Mouse (Mus musculus): ENCODE data around the gene Vps35l.

Vps35l gene

DNA sequence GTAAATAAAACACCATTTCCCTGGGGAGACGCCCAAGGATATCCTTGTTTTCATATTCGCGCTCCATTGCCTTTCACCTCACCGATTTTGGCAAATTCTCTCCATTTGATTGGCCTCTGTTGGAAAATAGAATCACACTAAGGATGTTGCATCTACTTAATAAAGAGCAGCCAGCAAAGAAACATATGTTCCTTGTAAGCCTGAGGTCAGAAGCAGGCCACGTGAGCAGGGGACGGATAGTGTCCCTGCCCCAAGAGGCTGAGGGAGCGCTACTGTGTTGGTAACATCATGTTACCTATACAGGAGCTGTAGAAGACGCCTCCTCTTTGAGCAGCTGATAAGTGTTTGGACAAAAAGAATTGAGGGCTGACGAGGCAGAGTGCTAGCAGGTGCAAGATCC is 36.5 kb downstream of the Vps35l start:
- no peak for DNase-seq (ENCODE audit: extremely low read depth, low read depth, low spot score)

DNA sequence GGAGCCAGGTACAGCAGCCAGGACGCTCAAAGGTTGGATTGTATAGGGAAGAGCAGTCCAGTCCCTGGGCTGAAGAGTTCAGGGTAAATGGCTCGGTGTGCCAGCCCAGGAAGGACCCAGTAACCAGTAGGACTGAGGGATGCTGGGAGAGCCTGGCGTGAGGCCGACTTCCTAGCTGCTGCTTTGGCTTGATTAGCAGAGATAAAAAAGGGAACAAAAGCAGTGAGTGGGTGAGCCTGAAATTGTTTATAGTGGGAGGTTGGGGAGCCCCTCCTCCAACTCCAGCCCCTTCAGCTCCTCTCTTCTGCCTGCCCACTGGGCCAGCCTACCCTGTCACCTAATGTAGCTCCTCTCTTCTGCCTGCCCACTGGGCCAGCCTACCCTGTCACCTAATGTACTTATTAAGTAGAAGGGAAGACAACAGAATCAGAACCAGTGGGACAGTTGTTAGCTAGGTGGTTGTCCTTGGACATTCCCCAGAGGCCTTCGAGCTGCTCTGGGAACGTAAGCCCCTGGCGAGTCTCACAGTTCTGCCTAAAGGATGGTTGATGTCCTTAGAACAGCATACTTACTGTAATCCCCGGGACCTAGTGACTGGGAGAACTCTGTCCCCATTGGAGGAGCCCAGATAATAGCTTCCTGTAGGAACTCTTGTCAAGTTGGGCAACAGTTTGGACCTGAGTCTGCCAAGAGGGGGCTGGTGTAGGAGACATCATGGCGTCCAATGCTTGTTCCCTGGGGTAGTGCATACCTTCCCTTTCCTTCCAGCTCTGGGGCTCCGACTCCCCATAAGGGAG is 37.8 kb downstream of the Vps35l start:
- DNase-seq (ENCODE audit: extremely low read depth, low read depth, low spot score), result no peak

DNA sequence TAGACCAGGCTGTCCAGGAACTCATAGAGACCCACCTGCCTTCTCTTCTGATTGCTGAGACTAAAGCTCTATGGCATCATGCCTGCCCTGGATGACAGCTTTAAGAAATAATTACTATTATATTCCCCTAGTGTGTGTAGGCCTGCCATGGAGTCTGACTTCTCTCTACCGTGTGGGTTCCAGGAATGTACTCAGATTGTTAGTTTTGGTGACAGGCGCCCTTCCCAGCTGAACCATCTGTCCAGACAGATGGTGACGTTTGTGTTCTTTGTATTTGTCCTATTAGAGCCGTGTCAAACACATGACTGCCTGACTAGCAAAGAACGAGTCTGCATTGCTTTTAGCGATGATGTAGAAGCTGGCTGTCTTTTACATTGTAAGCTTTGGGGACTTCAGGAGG is 38.5 kb downstream of the Vps35l start:
- no peak for DNase-seq (ENCODE audit: extremely low read depth, low read depth, low spot score)

DNA sequence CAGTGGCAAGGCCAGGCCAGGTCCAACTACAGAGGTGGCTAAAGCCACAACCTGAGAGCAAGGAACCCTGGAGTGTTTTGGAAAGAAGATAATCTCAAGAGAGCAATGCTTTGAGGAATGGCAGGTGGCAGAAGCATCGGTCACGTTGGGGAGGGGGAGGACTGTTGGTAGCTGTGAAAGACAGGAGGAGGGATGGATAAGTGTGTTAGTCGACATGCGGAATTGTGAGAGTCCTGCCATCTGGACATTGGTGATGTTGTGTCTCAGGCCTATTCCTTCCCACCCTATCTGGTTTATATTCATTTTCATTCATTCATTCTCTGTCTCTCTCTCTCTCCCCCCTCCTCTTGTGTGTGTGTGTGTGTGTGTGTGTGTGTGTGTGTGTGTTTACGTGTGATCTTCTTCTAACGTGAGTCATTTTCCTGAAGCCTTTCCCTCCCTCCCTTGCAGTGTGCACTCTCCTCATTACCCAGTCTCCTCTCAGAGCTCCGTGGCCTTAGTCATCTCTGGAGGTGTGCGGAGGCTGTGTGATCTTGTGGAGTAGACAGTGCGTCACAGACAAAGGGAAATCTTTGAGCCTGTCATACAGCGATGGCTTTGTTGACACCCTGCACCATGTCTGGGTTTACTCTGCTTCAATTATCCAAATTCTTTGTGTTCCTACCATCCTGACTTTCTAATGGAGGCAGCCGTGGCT is 43.4 kb downstream of the Vps35l start:
- no peak for DNase-seq (ENCODE audit: extremely low read depth, low read depth, low spot score)

DNA sequence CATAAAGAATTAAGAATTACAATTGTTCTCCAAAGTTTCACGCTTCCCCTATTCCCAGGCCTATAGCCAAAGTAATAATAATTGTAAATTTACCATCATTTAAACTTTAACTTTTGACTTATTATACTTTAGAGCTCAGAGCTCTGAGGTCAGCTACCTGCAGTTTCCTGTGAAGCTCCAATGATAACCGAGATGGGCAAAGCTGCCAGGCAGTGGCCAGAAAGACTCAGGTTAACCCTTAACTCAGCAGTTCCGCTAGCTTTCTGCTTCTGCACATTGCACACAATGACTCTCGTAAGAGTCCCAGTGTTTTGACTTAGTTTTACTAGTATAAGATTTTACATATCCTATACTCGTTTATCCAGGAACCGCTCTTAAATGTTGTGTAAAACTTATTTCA is 46.1 kb downstream of the Vps35l start:
- DNase-seq (ENCODE audit: extremely low read depth, low read depth, low spot score), result no peak

DNA sequence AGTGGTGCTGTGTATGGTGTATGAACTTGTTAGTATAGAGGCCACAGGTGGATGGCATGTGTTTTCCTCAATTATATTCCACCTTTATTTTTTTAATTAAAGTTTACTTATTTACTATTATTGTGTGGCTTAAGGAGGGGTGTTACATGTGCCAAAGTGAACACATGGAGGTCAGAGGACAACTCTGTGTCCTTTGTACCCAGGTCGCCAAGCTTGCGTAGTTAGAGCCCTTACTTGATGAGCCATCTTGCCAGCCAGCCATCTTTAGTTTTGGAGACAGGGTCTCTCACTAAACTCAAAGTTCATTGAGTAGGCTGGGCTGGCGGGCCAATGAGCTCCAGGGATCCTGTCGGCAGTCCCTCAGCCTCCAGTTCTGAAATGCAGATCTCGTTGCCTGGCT is 47.3 kb downstream of the Vps35l start:
- DNase-seq (ENCODE audit: extremely low read depth, low read depth, low spot score), result no peak

DNA sequence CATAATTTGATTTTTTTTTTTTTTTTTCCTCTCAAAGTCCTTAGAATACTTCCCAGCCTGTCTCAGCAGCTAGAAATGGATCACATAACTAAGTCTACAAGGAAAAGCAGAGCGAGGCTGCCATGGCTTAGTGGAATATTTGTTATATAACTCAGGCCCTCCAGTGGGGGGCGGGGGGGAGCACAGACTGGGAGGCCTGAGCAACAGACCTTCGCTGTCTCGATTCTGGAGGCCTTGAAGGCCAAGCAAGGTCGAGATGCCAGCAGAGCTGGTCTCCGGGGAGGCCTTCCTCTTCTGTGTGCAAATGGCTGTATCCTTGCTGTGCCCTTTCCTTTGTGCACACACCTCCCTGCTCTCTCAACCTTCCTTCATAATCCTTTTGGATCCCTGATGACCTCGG is 48.5 kb downstream of the Vps35l start:
- no peak for DNase-seq (ENCODE audit: extremely low read depth, low read depth, low spot score)

DNA sequence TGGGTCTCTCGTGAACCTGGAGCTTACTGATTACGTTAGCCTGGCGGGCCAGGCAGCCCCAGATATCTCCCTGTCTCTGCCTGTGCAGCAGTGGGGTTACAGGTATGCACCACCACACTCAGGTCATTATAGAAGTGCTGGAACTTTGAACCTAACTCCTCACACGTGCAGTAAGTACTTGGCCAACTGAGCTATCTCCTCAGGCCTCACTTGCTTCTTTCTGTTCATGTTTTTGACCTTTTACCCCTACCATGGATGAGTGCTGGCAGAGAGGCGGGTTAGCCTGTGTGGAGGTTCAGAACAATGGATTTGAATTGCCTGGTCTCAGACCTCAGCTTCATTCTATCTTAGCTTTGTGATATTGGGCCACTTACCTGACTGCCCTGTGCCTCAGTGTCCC is 50.3 kb downstream of the Vps35l start:
- DNase-seq (ENCODE audit: extremely low read depth, low read depth, low spot score), result no peak

DNA sequence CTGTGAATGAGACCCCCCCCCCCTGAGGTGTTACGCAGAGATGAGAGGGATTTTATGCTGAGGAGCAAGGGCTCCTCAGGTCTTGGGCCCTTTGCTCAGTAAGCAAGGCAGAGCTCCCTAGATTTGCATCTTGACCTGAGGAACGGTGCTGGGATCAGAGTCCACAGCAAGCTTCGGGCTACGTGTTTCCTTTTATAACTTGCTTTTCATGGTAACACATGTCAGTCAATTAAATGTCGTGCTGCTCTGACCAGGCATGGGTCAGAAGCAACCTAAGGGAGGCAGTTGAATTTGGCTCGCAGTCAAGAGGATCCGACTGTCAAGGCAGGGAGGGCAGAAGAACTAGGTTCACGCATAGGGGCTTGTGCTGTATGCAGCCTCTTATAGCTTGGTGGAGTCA is 53.9 kb downstream of the Vps35l start:
- DNase-seq (ENCODE audit: extremely low read depth, low read depth, low spot score), result no peak

DNA sequence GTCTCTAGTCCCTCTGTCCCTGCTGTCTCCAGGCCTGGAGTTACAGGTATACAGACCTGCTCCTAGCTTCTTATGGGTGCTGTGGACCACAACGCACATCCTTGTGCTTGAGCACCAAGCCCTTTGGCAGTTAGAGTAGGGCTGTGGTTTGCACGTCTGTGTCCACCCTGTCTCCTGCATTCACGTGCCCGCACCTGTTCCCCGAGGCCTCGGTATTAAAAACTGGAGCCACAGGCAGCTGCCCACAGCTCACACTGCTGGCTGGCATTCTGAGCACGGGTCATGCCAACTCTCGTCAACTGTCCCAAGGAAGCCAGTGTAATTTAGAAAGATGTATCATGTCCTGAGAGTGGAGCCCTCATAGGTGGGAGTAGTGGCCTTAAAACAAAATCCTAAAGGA is 55.8 kb downstream of the Vps35l start:
- DNase-seq (ENCODE audit: extremely low read depth, low read depth, low spot score), result no peak

DNA sequence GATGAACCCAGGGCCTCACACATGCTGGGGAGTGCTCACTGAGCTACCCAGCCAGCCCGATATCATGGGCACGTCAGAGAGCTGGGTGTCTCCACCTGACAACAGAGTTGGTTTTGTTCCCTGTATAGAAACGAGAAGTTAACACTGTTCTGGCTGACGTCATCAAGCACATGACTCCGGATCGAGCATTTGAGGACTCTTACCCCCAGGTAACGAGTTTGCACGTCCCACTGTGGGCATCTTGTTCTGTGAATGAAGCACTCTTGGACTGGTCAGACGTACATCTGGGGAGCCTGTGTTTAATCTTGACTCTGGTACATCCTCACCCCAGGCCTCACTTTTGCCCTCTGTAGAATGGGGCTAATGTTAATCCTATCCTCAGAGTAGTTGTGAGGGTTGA is 56.8 kb downstream of the Vps35l start:
- DNase-seq (ENCODE audit: extremely low read depth, low read depth, low spot score), result no peak

DNA sequence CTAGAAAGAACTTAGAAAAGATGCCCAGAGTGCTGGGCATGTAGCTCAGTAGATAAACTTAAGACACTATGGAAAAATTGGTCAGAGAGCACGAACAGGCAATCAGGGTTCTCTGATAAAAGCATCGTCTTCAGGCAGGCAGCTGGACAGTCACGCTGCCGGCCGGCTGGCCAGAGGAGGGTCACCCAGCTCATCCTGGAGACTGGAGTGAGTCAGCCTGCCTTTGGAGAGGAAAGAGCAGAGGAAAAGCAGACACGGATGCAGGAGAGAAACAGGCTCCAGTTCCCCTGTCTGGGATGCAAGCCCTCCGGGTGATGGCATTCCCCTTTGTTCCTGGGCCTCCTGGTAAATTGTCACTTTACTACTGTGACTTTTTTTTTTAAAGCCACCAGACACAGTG is 57.6 kb downstream of the Vps35l start:
- no peak for DNase-seq (ENCODE audit: extremely low read depth, low read depth, low spot score)

DNA sequence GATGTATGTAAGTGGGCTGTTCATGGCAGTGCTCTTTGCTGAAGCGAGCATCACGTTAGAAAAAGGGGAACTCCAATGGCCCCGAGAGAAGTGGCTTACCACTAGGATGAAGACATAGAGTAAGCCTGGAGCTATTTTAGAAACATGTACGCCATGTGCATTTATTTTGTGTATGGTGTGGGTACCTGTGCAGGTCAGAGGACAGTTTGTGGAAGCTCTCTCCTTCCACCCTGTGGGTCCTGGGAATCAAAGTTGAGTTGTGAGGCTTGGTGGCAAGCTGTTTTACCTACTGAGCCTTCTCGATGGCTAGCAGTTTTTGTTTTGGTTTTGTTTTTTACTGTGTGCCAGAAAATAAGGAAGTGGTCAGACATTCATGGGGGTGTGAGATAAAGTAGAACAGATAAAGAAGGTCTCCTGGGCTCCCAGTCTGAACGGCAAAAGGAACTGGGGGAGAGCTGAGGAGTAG is 58.1 kb downstream of the Vps35l start:
- DNase-seq (ENCODE audit: extremely low read depth, low read depth, low spot score), result no peak

DNA sequence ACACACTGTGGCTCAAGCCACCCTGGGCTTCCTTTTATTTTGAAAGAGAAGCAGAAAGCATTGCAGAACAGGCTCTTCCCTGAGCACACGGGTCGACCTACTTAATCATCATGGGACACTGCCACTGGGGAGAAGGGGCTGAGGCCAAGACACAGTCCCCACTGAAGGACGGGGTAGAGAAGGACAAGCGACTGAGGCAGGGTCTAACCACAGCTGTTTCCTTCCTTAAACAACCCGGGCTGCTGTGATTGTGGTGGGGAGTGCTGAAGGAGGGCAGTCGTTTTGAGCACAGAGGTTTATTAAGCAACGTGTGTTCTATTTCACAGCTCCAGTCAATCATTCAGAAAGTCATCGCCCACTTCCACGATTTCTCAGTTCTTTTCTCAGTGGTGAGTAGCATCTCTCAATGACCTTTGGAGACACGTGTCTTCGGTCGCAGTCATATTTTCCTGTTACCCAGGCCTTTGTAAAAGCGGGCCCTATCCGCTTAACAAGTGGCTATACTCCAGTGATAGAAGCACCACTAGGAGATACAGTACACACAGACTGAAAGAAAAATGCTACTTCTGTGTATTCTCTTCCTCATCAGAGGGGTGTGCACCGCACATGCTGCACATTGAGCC is 60.2 kb downstream of the Vps35l start:
- no peak for DNase-seq (ENCODE audit: extremely low read depth, low read depth, low spot score)

DNA sequence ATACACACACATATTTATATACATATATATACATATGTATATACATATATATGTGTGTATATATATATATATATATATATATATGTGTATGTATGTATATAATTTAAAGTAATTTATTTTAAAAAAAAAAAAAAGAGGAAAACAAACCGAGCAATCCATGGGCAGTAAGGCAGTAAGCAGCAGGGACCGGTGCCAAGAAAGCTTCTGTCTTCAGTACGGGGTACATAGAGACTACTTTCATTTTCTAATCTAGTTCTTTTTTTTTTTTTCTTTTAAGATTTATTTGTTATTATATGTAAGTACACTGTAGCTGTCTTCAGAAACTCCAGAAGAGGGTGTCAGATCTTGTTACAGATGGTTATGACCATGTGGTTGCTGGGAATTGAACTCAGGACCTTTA is 61.8 kb downstream of the Vps35l start:
- DNase-seq (ENCODE audit: extremely low read depth, low read depth, low spot score), result no peak

DNA sequence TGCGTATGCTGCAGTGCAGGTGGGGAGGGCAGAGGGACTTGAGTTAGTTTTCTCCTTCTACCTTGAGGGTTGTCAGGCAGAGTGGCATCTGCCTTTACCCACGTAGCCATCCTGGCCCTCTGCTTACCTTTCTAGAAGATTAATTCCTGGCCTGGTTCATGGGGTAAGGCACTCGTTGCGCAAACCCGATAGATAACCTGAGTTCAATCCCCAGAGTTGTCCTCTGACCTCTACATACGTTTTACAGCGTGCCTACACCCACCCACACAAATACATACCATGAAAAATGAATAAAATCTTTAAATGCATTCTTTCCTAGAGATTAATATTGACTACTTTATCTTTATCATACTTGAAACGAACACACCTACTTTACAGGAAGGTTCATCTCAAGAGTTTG is 63.4 kb downstream of the Vps35l start:
- DNase-seq (ENCODE audit: extremely low read depth, low read depth, low spot score), result no peak

DNA sequence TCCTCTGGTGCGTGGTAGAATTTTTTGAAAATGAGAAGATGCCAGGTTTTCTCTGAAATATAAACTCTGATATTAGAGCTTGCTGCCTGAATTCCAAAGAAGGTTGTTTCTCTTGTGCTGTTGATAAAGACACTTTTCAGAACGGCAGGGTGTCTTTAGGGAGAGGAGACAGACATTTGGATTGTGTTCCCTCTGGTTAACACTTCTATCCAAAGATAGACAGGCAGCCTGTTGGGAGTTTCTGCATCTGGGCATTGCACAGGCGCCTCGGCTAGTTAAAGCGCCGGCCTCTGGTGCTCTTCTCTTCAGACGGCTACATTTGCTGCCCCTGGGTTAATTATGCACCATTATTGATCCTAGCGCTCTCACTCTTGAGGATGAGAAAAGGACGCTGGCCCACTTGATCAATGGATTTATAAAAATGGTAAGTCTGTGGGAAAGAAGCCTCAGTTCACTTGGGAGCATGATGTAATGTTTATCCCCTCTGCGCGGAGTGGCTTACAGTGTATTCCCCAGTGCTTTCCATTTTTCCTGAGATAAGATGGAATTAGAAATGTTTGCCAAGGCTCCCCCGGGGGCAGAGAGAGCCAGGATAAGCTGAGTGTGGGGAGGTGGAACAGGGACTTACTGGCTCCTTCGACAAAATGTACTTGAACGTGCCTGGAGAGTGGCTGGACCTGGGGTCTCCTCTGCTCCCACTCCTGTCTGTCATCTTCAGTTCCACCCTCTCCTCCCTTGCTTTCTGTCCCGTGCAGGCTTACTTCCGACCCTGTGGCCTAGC is 66.8 kb downstream of the Vps35l start:
- DNase-seq (ENCODE audit: extremely low read depth, low read depth, low spot score), result no peak

DNA sequence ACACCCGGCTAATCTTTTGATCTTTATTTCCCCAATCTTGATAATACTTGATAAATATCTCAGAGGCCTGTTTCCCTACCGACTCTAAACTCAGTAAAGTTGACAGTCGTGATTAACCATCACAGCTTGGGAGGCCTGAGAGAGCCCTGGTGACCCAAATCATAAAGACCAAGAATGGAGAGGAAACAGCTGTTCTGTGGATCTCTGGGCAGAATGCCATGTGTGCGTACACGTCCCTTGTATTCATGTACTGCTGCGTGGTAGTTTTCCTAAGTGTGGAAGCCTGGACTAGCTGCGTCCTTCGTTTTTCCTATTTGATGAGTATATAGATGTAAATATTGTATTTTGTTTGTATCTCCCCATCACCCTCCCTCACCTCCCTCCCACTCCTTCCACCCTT is 67.9 kb downstream of the Vps35l start:
- no peak for DNase-seq (ENCODE audit: extremely low read depth, low read depth, low spot score)

DNA sequence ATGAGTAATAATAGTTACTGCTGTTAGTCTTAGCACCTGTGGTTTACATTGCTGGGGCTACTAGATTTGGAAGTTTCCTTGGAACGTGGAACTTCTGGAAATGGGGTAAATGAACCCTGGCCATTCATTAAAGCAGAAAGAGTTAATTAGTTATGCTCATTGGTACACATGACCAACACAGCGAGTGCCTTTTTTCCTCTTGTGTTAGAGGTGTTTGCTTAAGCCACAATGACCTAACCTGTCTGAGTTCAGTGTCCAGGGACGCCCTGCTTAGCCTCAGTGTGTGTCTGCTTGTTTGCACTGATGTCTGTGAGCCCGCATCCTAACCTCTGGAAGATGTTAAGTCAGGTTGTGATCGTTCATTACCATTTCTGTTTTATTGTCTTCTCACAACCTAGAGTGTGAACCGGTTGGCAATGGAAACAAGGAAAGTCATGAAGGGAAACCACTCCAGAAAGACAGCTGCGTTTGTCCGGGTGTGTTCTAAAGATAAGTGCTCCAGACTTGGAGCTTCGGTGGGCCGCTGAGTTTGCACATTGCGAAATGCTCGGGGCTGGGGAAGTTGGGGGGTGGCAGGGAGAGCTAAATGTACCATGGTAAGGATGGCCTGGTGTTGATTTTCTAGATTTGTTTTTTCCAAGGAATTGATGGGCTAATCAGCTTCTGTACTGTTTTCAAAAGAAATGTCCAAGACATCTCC is 71.5 kb downstream of the Vps35l start:
- DNase-seq (ENCODE audit: extremely low read depth, low read depth, low spot score), result no peak

DNA sequence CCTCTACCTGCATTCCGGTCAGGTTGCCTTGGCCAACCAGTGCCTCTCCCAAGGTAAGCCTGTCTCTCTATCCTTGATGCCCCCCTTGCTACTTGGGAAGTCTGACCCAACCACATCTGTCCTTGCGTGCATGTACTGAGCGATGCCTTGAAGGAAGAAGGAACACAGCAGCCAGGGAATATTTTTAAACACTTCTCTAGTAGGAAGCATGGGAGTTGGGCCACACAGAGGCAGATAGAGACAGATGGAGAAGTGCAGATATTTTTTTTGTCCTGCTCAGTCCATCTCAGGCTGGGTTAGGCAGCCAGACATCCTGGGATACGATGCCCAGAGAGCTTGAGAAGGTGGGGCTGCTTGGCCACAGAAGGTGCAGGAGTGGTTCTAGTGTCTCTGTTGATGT is 73.6 kb downstream of the Vps35l start:
- DNase-seq (ENCODE audit: extremely low read depth, low read depth, low spot score), result no peak

DNA sequence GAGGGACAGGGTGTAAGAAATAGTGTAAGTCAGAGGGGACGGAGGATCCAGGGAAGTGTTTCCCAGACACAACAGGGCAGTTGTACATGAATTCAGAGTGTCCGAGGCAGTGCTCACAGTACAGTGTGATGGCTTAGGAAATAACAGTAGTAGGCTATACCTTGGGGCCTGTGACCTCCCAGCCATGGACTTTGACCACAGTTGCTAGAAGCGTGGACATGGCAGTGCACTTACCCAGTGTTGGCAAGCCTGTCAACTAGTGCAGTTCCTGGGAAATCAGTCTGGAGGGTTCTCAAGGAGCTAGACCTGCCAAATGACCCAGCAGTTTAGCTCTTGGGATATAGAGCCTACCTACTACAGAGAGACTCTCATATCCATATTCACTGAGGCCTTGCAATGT is 76.2 kb downstream of the Vps35l start:
- no peak for DNase-seq (ENCODE audit: extremely low read depth, low read depth, low spot score)
